Mouse (Mus musculus): ENCODE measurements around the gene Masp2.

GRCm38 (mm10) chr4:148570693-148571295 is 31.6 kb upstream of the Masp2 start:
- TF ChIP-seq CTCF (IDR thresholded peaks at IDR 0.05; ENCODE audit: low read depth), result no peak
- no peak for TF ChIP-seq EP300 (optimal IDR thresholded peaks at IDR 0.05)

All from stomach, postnatal 0 days (tissue).